Mouse (Mus musculus): ENCODE measurements around the gene Ssc5d.

- TF ChIP-seq CTCF (IDR thresholded peaks at IDR 0.05; ENCODE audit: extremely low read depth, insufficient read length, insufficient replicate concordance, low read depth, low read length) (no peak), POLR2A (IDR thresholded peaks at IDR 0.05; ENCODE audit: low read depth, low read length) (no peak)
Observed at GRCm38 (mm10) chr7:4902404-4902803, 23.2 kb upstream of the Ssc5d start.

Data from small intestine, adult 2 months (tissue).